Mouse (Mus musculus): Measurements from ENCODE around the gene Tcaf2. TPM values are rescaled to one million over a fixed set of nuclear protein-coding genes. Genes with fewer than 3 reads are reported as not detected.

Gene Tcaf2
- under 1 TPM; 0.40 to 0.91 (median 0.58) TPM for total RNA-seq (2022)

GRCm38 (mm10) chr6:42644912-42645549 is at the start of gene Tcaf2:
Gene Tcaf2 (minus strand): TSS chr6:42645254.
- peak; percentile 18 to 56 for DNase-seq (ENCODE audit: low spot score in 2 of 2)

GRCm38 (mm10) chr6:42692517-42693190 is 47.6 kb upstream of the Tcaf2 start:
- peak; percentile 70 to 85 for DNase-seq (ENCODE audit: low spot score in 2 of 2)

GRCm38 (mm10) chr6:42692154-42692516 is 47.1 kb upstream of the Tcaf2 start:
- DNase-seq (ENCODE audit: low spot score in 2 of 2): peak; percentile 39 to 77

GRCm38 (mm10) chr6:42689761-42690160 is 44.7 kb upstream of the Tcaf2 start:
- no peak for DNase-seq (ENCODE audit: low spot score in 2 of 2)

GRCm38 (mm10) chr6:42687907-42688306 is 42.9 kb upstream of the Tcaf2 start:
- DNase-seq (ENCODE audit: low spot score in 2 of 2): no peak

- no peak for DNase-seq (ENCODE audit: low spot score in 2 of 2)
These were observed 35.0 kb upstream of the Tcaf2 start for GRCm38 (mm10) chr6:42680077-42680476.

- DNase-seq (ENCODE audit: low spot score in 2 of 2): no peak
These were observed 31.0 kb upstream of the Tcaf2 start for GRCm38 (mm10) chr6:42676011-42676410.

- DNase-seq (ENCODE audit: low spot score in 2 of 2): no peak
These were observed 26.7 kb upstream of the Tcaf2 start for GRCm38 (mm10) chr6:42671767-42672166.

- no peak for DNase-seq (ENCODE audit: low spot score in 2 of 2)
These were observed 22.7 kb upstream of the Tcaf2 start for GRCm38 (mm10) chr6:42667722-42668121.

GRCm38 (mm10) chr6:42661739-42662138 is 16.7 kb upstream of the Tcaf2 start:
- DNase-seq (ENCODE audit: low spot score in 2 of 2): no peak

GRCm38 (mm10) chr6:42634393-42634792 is 10.7 kb downstream of the Tcaf2 start:
- DNase-seq (ENCODE audit: low spot score in 2 of 2): no peak

GRCm38 (mm10) chr6:42631395-42631794 is 13.7 kb downstream of the Tcaf2 start:
- no peak for DNase-seq (ENCODE audit: low spot score in 2 of 2)

- no peak for DNase-seq (ENCODE audit: low spot score in 2 of 2)
These were observed 28.1 kb downstream of the Tcaf2 start for GRCm38 (mm10) chr6:42616904-42617303.

- DNase-seq (ENCODE audit: low spot score in 2 of 2): no peak
These were observed 32.8 kb downstream of the Tcaf2 start for GRCm38 (mm10) chr6:42612218-42612617.

GRCm38 (mm10) chr6:42610954-42611522 is 34.0 kb downstream of the Tcaf2 start:
- DNase-seq (ENCODE audit: low spot score in 2 of 2): no peak

- DNase-seq (ENCODE audit: low spot score in 2 of 2): no peak
These were observed 47.5 kb downstream of the Tcaf2 start, which contains the start of gene Tcaf3 for GRCm38 (mm10) chr6:42597592-42597991. Gene Tcaf3 (minus strand): TSS chr6:42597692.

- no peak for DNase-seq (ENCODE audit: low spot score in 2 of 2)
These were observed 51.7 kb downstream of the Tcaf2 start for GRCm38 (mm10) chr6:42593138-42593882.

- no peak for DNase-seq (ENCODE audit: low spot score in 2 of 2)
These were observed 58.5 kb downstream of the Tcaf2 start for GRCm38 (mm10) chr6:42586569-42586968.

GRCm38 (mm10) chr6:42583488-42583872 is 61.6 kb downstream of the Tcaf2 start:
- DNase-seq (ENCODE audit: low spot score in 2 of 2): peak; percentile 12 to 36

GRCm38 (mm10) chr6:42582741-42583487 is 62.1 kb downstream of the Tcaf2 start:
- no peak for DNase-seq (ENCODE audit: low spot score in 2 of 2)

- no peak for DNase-seq (ENCODE audit: low spot score in 2 of 2)
These were observed 66.4 kb downstream of the Tcaf2 start for GRCm38 (mm10) chr6:42578678-42579077.

Measured in left cerebral cortex, adult 8-10 months (tissue).